Mouse (Mus musculus): ENCODE results near the gene Ulk4. TPM values are rescaled to one million over a fixed set of nuclear protein-coding genes. Genes with fewer than 3 reads are reported as not detected.

The Ulk4 gene
- polyA plus RNA-seq, 1 experiment from 2014 or later: 136 TPM

DNA sequence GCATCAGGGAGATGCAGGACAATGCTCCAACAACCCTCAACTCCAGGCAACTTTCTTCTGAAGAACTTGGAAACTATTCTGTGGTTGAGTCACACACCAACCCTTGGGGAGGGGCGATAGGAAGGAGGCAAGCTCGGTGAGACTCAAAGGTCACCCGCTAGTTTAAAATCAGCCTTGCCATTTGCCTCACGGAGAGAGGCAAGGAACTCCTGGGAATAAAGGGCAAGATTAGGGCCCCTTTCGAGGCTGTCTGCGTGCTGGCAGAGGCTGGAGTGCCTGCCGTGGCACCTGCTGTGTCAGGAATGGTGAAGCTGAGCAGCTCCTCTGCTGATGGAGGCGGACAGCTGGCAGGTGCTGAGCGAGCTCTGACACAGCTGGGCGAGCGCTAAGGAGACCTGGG is 169.9 kb downstream of the Ulk4 start:
- H3K36me3 ChIP-seq (ENCODE audit: insufficient read depth, low read length): no peaks in the 10 kb centered on the region
- H3K9ac ChIP-seq (ENCODE audit: low read depth, low read length): no peak overlapping the region
- H3K4me3 ChIP-seq (replicated peaks; ENCODE audit: low read depth, low read length): no peak overlapping the region
- H3K27ac ChIP-seq: no peak overlapping the region
- H3K4me1 ChIP-seq (replicated peaks; ENCODE audit: insufficient read depth, low read length): no peaks in the 10 kb centered on the region
- no peaks in the 10 kb centered on the region for H3K27me3 ChIP-seq (ENCODE audit: insufficient read depth, low read length)
- DNase-seq (ENCODE audit: low spot score): no peak
- WGBS: 33% methylated on average over 11 of the region's 11 CpGs
- no peak for TF ChIP-seq CTCF (IDR thresholded peaks at IDR 0.05; ENCODE audit: low read depth)
- ATAC-seq (replicated peaks; ENCODE audit: low FRiP score, low read depth): no peak
- no peak overlapping the region for H3K4me2 ChIP-seq (ENCODE audit: low read length)
- no peaks in the 10 kb centered on the region for H3K9me3 ChIP-seq (replicated peaks; ENCODE audit: low read length)

DNA sequence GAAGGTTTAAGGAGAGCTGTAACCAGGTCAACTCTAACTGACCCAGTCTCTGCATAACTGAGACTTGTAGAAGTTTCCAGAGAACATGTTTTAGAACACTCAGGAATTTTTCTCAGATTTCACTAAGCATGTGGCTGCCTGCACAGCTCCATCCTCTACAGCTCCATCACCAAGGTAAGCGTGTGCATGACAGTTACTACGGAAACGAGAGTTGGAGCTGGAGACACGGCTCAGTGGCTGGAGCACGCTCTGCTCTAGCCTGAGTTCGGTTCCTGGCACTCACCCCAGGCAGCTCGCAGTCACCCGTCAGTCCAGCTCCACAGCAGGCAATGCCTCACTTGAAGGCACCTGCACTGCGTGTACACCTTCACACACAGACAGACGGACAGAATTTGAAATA is 175.5 kb downstream of the Ulk4 start:
- Histone ChIP-seq H3K4me1 (replicated peaks; ENCODE audit: insufficient read depth, low read length) (no peaks in the 10 kb centered on the region), H3K4me2 (ENCODE audit: low read length) (no peak overlapping the region), H3K9ac (ENCODE audit: low read depth, low read length) (no peak overlapping the region), H3K9me3 (replicated peaks; ENCODE audit: low read length) (no peaks in the 10 kb centered on the region), H3K27me3 (ENCODE audit: insufficient read depth, low read length) (no peaks in the 10 kb centered on the region), H3K27ac (no peak overlapping the region), H3K36me3 (ENCODE audit: insufficient read depth, low read length) (no peaks in the 10 kb centered on the region), H3K4me3 (replicated peaks; ENCODE audit: low read depth, low read length) (no peak overlapping the region)
- no peak for DNase-seq (ENCODE audit: low spot score)
- no peak for TF ChIP-seq CTCF (IDR thresholded peaks at IDR 0.05; ENCODE audit: low read depth)
- no peak for ATAC-seq (replicated peaks; ENCODE audit: low FRiP score, low read depth)
- 76% methylated on average over 10 of the region's 10 CpGs for WGBS

DNA sequence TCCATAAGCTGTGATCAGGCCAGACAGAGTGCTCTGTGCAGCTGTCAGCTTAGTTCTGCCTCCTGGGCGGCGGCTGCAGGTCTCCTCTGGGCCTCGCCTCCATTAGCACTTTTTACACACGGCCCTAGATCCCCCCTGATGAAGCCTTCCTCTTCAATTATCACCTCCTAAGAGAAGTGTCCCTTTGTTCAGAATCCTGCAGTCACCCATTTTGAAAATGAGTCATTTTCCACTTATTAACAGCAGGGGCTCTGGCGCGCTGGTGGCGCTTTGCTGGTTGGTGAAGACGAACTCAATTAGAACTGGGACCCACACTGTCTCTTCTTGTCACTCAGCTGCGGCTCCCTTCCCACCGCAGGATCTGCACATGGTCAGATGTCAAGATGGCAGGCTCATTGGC is 177.5 kb downstream of the Ulk4 start:
- Histone ChIP-seq H3K36me3 (ENCODE audit: insufficient read depth, low read length) (no peaks in the 10 kb centered on the region), H3K9ac (ENCODE audit: low read depth, low read length) (no peak overlapping the region), H3K4me1 (replicated peaks; ENCODE audit: insufficient read depth, low read length) (no peaks in the 10 kb centered on the region), H3K9me3 (replicated peaks; ENCODE audit: low read length) (no peaks in the 10 kb centered on the region), H3K27ac (no peak overlapping the region), H3K27me3 (ENCODE audit: insufficient read depth, low read length) (no peaks in the 10 kb centered on the region), H3K4me3 (replicated peaks; ENCODE audit: low read depth, low read length) (no peak overlapping the region), H3K4me2 (ENCODE audit: low read length) (no peak overlapping the region)
- WGBS: 91% methylated on average over 10 of the region's 10 CpGs
- ATAC-seq (replicated peaks; ENCODE audit: low FRiP score, low read depth) (no peak), DNase-seq (ENCODE audit: low spot score) (no peak)
- no peak for TF ChIP-seq CTCF (IDR thresholded peaks at IDR 0.05; ENCODE audit: low read depth)

DNA sequence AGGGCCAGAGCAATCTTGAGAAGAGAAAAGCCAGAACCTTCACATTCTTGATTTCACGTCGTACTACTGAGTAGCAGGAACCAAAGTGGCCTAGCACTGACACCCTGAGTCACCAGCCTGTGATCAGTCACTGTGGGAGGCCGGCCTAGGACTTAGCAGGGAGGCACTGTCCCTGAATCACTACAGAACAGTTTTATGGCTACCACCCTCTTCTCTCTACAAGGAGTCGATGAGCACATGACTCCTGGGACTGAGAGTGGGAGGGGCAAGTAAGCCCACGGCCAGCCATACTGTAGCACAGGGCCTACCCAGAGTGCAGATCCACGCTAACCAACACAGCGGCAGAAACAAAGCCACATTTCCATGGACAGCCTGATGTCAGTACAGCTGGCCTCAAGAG is 183.2 kb downstream of the Ulk4 start:
- Histone ChIP-seq H3K9ac (ENCODE audit: low read depth, low read length) (no peak overlapping the region), H3K27ac (no peak overlapping the region), H3K27me3 (ENCODE audit: insufficient read depth, low read length) (no peaks in the 10 kb centered on the region), H3K9me3 (replicated peaks; ENCODE audit: low read length) (no peaks in the 10 kb centered on the region), H3K36me3 (ENCODE audit: insufficient read depth, low read length) (no peaks in the 10 kb centered on the region), H3K4me3 (replicated peaks; ENCODE audit: low read depth, low read length) (no peak overlapping the region), H3K4me2 (ENCODE audit: low read length) (no peak overlapping the region), H3K4me1 (replicated peaks; ENCODE audit: insufficient read depth, low read length) (no peaks in the 10 kb centered on the region)
- peak; percentile 66; the same call in 1 of the 2 replicates for ATAC-seq (replicated peaks; ENCODE audit: low FRiP score, low read depth)
- no peak for TF ChIP-seq CTCF (IDR thresholded peaks at IDR 0.05; ENCODE audit: low read depth)
- WGBS: 43% methylated on average over 7 of the region's 7 CpGs
- peak; percentile 34 for DNase-seq (ENCODE audit: low spot score)

DNA sequence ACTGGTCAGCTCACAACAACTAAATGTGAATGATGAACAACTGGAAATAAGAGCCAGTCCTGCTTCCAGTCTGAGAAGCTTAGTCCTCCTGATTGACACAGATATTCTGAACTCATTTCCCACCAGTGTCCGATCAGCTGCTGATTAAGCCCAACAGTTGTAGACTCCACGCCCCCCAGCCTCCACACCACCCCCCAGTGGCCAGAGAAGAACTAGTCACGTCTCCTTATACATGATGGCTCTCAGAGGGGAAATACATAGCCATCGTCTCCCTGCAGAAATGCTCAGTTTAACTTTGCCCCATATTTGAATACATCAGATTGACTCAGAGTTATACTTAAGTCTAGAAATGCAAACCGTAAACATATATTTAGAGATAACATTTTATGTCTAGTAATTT is 184.4 kb downstream of the Ulk4 start:
- Histone ChIP-seq H3K4me1 (replicated peaks; ENCODE audit: insufficient read depth, low read length) (no peaks in the 10 kb centered on the region), H3K27ac (no peak overlapping the region), H3K9me3 (replicated peaks; ENCODE audit: low read length) (no peaks in the 10 kb centered on the region), H3K4me2 (ENCODE audit: low read length) (no peak overlapping the region), H3K27me3 (ENCODE audit: insufficient read depth, low read length) (no peaks in the 10 kb centered on the region), H3K4me3 (replicated peaks; ENCODE audit: low read depth, low read length) (no peak overlapping the region), H3K9ac (ENCODE audit: low read depth, low read length) (no peak overlapping the region), H3K36me3 (ENCODE audit: insufficient read depth, low read length) (no peaks in the 10 kb centered on the region)
- DNase-seq (ENCODE audit: low spot score) (no peak), ATAC-seq (replicated peaks; ENCODE audit: low FRiP score, low read depth) (no peak)
- TF ChIP-seq CTCF (IDR thresholded peaks at IDR 0.05; ENCODE audit: low read depth): peak; percentile 35; the same call in 1 of the 2 replicates
- 85% methylated on average over 5 of the region's 5 CpGs for WGBS

DNA sequence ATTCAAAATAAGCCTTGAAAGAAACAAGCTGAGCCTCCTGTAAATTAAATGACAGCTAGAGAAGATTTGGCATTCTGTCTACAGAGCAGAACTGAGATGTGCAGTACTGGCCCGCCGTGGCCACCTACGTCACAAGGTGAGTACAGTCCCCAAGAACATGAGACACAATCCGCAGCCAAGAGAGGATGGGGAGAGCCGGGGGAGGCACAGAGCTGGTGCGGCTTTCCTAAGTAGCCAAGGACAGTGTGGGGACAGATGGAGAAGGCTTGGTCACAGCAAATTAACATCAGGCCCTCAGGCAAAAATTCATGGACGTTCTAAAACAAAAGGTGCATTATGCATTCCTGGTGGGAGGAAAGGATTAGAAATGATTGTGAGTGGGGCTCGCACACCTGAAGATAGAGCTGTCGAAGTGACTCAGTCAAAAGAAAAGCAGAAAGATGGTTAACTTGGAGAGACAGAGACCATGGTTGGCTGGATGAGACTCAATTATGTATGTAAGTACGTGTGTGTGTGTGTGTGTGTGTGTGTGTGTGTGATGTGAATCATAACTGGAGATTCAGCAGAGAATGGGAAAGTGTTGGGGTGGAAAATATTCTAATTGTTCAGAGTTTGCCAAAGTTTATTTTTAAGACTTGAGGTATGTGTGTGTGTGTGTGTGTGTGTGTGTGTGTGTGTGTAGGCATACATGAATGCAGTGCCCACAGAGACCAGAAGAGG is 185.8 kb downstream of the Ulk4 start:
- Histone ChIP-seq H3K4me2 (ENCODE audit: low read length) (no peak overlapping the region), H3K9ac (ENCODE audit: low read depth, low read length) (no peak overlapping the region), H3K9me3 (replicated peaks; ENCODE audit: low read length) (no peaks in the 10 kb centered on the region), H3K27ac (no peak overlapping the region), H3K4me3 (replicated peaks; ENCODE audit: low read depth, low read length) (no peak overlapping the region), H3K36me3 (ENCODE audit: insufficient read depth, low read length) (no peaks in the 10 kb centered on the region), H3K27me3 (ENCODE audit: insufficient read depth, low read length) (no peaks in the 10 kb centered on the region), H3K4me1 (replicated peaks; ENCODE audit: insufficient read depth, low read length) (no peaks in the 10 kb centered on the region)
- DNase-seq (ENCODE audit: low spot score) (no peak), ATAC-seq (replicated peaks; ENCODE audit: low FRiP score, low read depth) (no peak)
- TF ChIP-seq CTCF (IDR thresholded peaks at IDR 0.05; ENCODE audit: low read depth): no peak
- WGBS: 74% methylated on average over 10 of the region's 10 CpGs

DNA sequence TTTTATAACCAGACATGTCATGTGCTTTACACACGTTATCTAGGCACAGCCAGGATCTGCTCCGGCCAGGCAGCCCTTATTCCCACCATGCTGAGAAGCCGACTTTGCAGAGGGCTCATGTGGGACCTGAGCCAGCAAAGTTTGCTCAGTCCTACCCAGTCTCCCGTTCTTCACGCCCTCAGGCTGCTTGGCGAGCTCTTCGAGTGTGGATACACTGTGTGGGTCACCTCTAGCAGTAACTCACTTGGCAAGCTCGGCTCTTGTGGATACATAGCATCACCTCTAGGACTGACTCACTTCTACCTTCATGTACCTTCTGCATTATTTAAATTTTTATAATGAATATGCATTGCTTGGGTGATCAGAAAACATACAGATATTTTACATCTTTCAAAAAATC is 189.3 kb downstream of the Ulk4 start:
- TF ChIP-seq CTCF (IDR thresholded peaks at IDR 0.05; ENCODE audit: low read depth): no peak
- no peak overlapping the region for H3K4me2 ChIP-seq (ENCODE audit: low read length)
- ATAC-seq (replicated peaks; ENCODE audit: low FRiP score, low read depth) (no peak), DNase-seq (ENCODE audit: low spot score) (no peak)
- H3K9ac ChIP-seq (ENCODE audit: low read depth, low read length): no peak overlapping the region
- no peaks in the 10 kb centered on the region for H3K4me1 ChIP-seq (replicated peaks; ENCODE audit: insufficient read depth, low read length)
- no peaks in the 10 kb centered on the region for H3K9me3 ChIP-seq (replicated peaks; ENCODE audit: low read length)
- H3K36me3 ChIP-seq (ENCODE audit: insufficient read depth, low read length): no peaks in the 10 kb centered on the region
- H3K27me3 ChIP-seq (ENCODE audit: insufficient read depth, low read length): no peaks in the 10 kb centered on the region
- 53% methylated on average over 8 of the region's 8 CpGs for whole genome bisulfite sequencing
- no peak overlapping the region for H3K27ac ChIP-seq
- H3K4me3 ChIP-seq (replicated peaks; ENCODE audit: low read depth, low read length): no peak overlapping the region

Measured in kidney, postnatal 0 days (tissue).